Mouse (Mus musculus): ENCODE measurements around the gene Hmgcs1.

The Hmgcs1 gene

GRCm38 (mm10) chr13:119743470-119743869, 53.3 kb downstream of the Hmgcs1 start:
- no peak for DNase-seq (ENCODE audit: extremely low read depth, low read depth, low spot score)

- no peak for DNase-seq (ENCODE audit: extremely low read depth, low read depth, low spot score)
Observed at GRCm38 (mm10) chr13:119746930-119747329, 56.8 kb downstream of the Hmgcs1 start.

- no peak for DNase-seq (ENCODE audit: extremely low read depth, low read depth, low spot score)
Observed at GRCm38 (mm10) chr13:119753859-119754634, 63.9 kb downstream of the Hmgcs1 start.

GRCm38 (mm10) chr13:119754635-119755020, 64.4 kb downstream of the Hmgcs1 start:
- no peak for DNase-seq (ENCODE audit: extremely low read depth, low read depth, low spot score)

- DNase-seq (ENCODE audit: extremely low read depth, low read depth, low spot score) = no peak
Observed at GRCm38 (mm10) chr13:119755141-119755547, 65.0 kb downstream of the Hmgcs1 start.

GRCm38 (mm10) chr13:119755681-119756471, 65.7 kb downstream of the Hmgcs1 start, which contains the start of gene Nim1k:
Nim1k (minus strand) TSS chr13:119755882.
- no peak for DNase-seq (ENCODE audit: extremely low read depth, low read depth, low spot score)

- DNase-seq (ENCODE audit: extremely low read depth, low read depth, low spot score) = no peak
Observed at GRCm38 (mm10) chr13:119756831-119757230, 66.7 kb downstream of the Hmgcs1 start.

Measured in fat pad, adult 2 months (tissue).